Mouse (Mus musculus) forebrain, embryonic 15.5 days (tissue): ENCODE results near the gene Ercc6. TPM values are rescaled to one million over a fixed set of nuclear protein-coding genes. Genes with fewer than 3 reads are reported as not detected.

Experiments
- ATAC-seq: fragments of 200-750 bp; cut with Nextera tagmentation; replicated peaks from 2 replicates; pipeline ENCODE4 v1.8.0; 2017; ENCODE audit warnings: mild to moderate bottlenecking, moderate TSS enrichment, moderate library complexity
- H3K27ac ChIP-seq: fragments of 300-500 bp; sonication (generic); replicated peaks from 2 replicates; pipeline ENCODE4 v1.5.1; 2015; ENCODE audit warnings: mild to moderate bottlenecking, inconsistent platforms
- H3K27me3 ChIP-seq: fragments of 300-500 bp; sonication (generic); 2 replicates; pipeline ENCODE4 v1.6.1; 2015; ENCODE audit warnings: inconsistent platforms
- H3K36me3 ChIP-seq: fragments of 300-500 bp; sonication (generic); 2 replicates; pipeline ENCODE4 v1.6.1; 2015; ENCODE audit warnings: mild to moderate bottlenecking, inconsistent platforms
- H3K4me1 ChIP-seq: fragments of 300-500 bp; sonication (generic); 2 replicates; pipeline ENCODE4 v1.6.1; 2015; ENCODE audit warnings: inconsistent platforms
- H3K4me2 ChIP-seq: fragments of 300-500 bp; sonication (generic); replicated peaks from 2 replicates; pipeline ENCODE4 v1.6.1; 2015; ENCODE audit warnings: mild to moderate bottlenecking, inconsistent platforms
- H3K4me3 ChIP-seq: fragments of 300-500 bp; sonication (generic); 2 replicates; pipeline ENCODE4 v1.5.1; 2015; ENCODE audit warnings: mild to moderate bottlenecking, inconsistent platforms
- H3K9ac ChIP-seq: fragments of 300-500 bp; sonication (generic); replicated peaks from 2 replicates; pipeline ENCODE4 v1.6.1; 2015; ENCODE audit warnings: mild to moderate bottlenecking, inconsistent platforms
- H3K9me3 ChIP-seq: fragments of 300-500 bp; sonication (generic); 2 replicates; pipeline ENCODE4 v1.6.1; 2016; ENCODE audit warnings: inconsistent platforms
- WGBS: fragments of 180-500 bp; shearing (Covaris S2); methylation state at CpG from one replicate; pipeline ENCODE4 v1.1.7; 2015; ENCODE audit warnings: mixed read lengths; 5-methylcytosine and 5-hydroxymethylcytosine counted together
- polyA plus RNA-seq: library from polyadenylated mRNA; unstranded; fragments of >200 nt; fragmentation: Nextera tagmentation; extraction: Ambion mirVana; gene quantifications from 2 replicates; pipeline ENCODE4 v1.2.1, GENCODE M21; 2015

The Ercc6 gene
- polyA plus RNA-seq, 1 experiment from 2014 or later = 28.5 TPM

GRCm38 (mm10) chr14:32628584-32628983 is 115.3 kb downstream of the Ercc6 start:
- H3K4me3 ChIP-seq = no peak overlapping the region
- no peaks in the 10 kb centered on the region for H3K4me1 ChIP-seq
- no peaks in the 10 kb centered on the region for H3K36me3 ChIP-seq
- H3K4me2 ChIP-seq = no peak overlapping the region
- no peak overlapping the region for H3K27ac ChIP-seq
- H3K9me3 ChIP-seq = no peaks in the 10 kb centered on the region
- no peak overlapping the region for H3K9ac ChIP-seq
- H3K27me3 ChIP-seq = no peaks in the 10 kb centered on the region
- WGBS = 58% methylated on average over 10 of the region's 10 CpGs
- ATAC-seq = no peak

Other genes with a start within 250 kb of the Ercc6 start
- gene Ogdhl, start 191.5 kb upstream of the Ercc6 start, polyA plus RNA-seq = 26.2 TPM in 2 replicates
- gene 1700024G13Rik, start 125.1 kb upstream of the Ercc6 start, polyA plus RNA-seq = 0.45 and 0.89 TPM in 2 replicates
- gene Slc18a3, start 48.7 kb upstream of the Ercc6 start, polyA plus RNA-seq = 1.3 and 1.6 TPM in 2 replicates
- 0.15 and 0.34 TPM in 2 replicates for gene Chat, start 47.5 kb upstream of the Ercc6 start, polyA plus RNA-seq
- gene Prrxl1, start 85.9 kb downstream of the Ercc6 start, polyA plus RNA-seq = 0.08 and 0.18 TPM in 2 replicates
- not detected in 2 replicates for gene 3425401B19Rik, start 171.8 kb downstream of the Ercc6 start, polyA plus RNA-seq